Mouse (Mus musculus) cerebellum, adult 2 months (tissue): ENCODE measurements around the gene Gng5. TPM values are rescaled to one million over a fixed set of nuclear protein-coding genes. Genes with fewer than 3 reads are reported as not detected.

Experiments used
- DNase-seq, 2 experiments: peaks; one replicate each; pipeline ENCODE4 v3.0.0; 2021
- H3K27ac ChIP-seq: fragments of 200-500 bp; 2 replicates; pipeline ENCODE4 v1.5.1; 2012; ENCODE audit warnings: low read length, control low read depth, inconsistent platforms; ENCODE audit not compliant: insufficient read depth
- H3K27me3 ChIP-seq: fragments of 200-500 bp; 2 replicates; pipeline ENCODE4 v1.6.1; 2012; ENCODE audit warnings: inconsistent platforms, mild to moderate bottlenecking, low read length, moderate library complexity; ENCODE audit not compliant: control insufficient read depth, insufficient read depth
- H3K4me1 ChIP-seq: fragments of 200-500 bp; 2 replicates; pipeline ENCODE4 v1.6.1; 2011; ENCODE audit warnings: low read length; ENCODE audit not compliant: control insufficient read depth, insufficient read depth
- H3K4me3 ChIP-seq: fragments of 200-500 bp; replicated peaks from 2 replicates; pipeline ENCODE3; 2011; ENCODE audit warnings: mild to moderate bottlenecking, low read depth, low read length, control low read depth; ENCODE audit not compliant: insufficient read depth
- CTCF ChIP-seq: fragments of 200-500 bp; IDR thresholded peaks from 2 replicates; pipeline ENCODE4 v1.5.1; 2011; ENCODE audit warnings: low read depth, mild to moderate bottlenecking, control low read depth, low read length, moderate library complexity, borderline replicate concordance; ENCODE audit not compliant: insufficient read depth
- POLR2A ChIP-seq: fragments of 200-500 bp; IDR thresholded peaks from 2 replicates; pipeline ENCODE4 v1.6.1; 2011; ENCODE audit warnings: low read length, control low read depth, borderline replicate concordance; ENCODE audit not compliant: insufficient read depth
- WGBS: fragments of 180-500 bp; shearing (Covaris S2); methylation state at CpG from one replicate; pipeline ENCODE4 v1.1.7; 2018; 5-methylcytosine and 5-hydroxymethylcytosine counted together
- polyA plus RNA-seq: library from polyadenylated mRNA; depleted of rRNA; stranded (reverse); fragments of >200 nt; gene quantifications from 2 replicates; pipeline ENCODE4 v1.2.3, GENCODE M21; 2012; rRNA removed

The Gng5 gene
- polyA plus RNA-seq = 90.7 and 93.9 TPM in 2 replicates

DNA sequence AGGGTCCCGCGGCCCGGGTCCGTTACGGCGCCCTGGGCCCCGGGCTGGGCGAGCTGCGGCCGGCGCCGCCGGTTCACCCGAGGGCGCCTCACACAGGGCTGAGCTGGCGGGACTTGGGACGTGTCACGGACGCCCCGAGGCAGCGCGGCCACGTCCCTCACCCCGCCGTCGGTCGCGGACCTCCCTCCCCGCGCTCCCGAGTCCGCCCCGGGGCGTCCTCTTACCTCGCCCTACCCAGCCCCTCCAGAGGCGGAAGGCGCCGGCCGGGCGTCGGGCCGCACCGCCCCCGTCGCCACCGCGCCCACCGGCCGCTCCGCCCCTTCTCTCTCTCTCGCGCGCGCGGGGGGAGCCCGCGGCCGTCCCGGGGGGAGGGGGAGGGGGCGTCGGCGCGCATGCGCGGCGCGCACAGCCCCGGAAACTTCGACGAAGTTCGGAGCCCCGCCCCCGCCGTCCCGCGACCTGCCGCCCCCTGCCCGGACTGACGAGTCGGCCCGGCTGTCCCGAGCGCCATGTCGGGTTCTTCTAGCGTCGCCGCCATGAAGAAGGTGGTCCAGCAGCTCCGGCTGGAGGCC, at the start of gene Gng5, which contains the start of gene Spata1:
Gng5 (plus strand) TSS at position 377 of the 572 bp plus-strand sequence.
Spata1 (minus strand) TSS at position 323 of the 572 bp plus-strand sequence.
- TF ChIP-seq CTCF = no peak
- no peak for TF ChIP-seq POLR2A
- peak within 1 kb of the TSS; percentile 51 for H3K4me3 ChIP-seq
- peak; percentile 34 for DNase-seq
- peaks cover 8% of the 10 kb centered on the region; the same call in 1 of the 2 replicates for H3K27me3 ChIP-seq
- 1% methylated on average over 83 of the region's 88 CpGs for WGBS
- no peak within 1 kb of the TSS for H3K27ac ChIP-seq
- H3K4me1 ChIP-seq = no peaks in the 10 kb centered on the region

DNA sequence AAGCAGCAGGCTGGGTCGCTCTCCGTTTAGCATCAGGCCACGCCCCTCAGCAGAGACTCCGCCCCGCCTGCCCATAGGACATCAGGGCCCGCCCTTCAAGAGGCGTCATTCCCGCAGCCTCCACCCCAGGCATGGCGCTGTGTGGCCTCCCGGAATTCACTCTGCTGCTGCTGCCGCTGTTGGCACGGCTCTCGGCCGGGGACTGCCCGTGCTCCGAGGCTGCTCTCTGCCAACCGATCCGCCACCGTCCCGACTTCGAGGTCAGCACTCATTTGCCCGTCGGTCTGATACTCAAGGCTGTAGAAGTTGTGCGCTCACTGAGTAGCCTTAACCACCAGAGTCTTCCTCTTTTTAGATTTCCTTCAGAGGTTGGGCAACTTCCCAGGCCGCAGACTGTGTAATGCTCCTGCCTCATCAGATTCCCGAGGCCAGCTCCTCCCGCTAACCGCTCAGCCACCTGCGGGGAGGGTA, 49.2 kb upstream of the Gng5 start:
- H3K27ac ChIP-seq = no peak overlapping the region
- DNase-seq = peak; percentile 86 to 87
- no peaks in the 10 kb centered on the region for H3K4me1 ChIP-seq
- peak overlapping the region; percentile 61 for H3K4me3 ChIP-seq
- WGBS = under 1% methylated on average over 29 of the region's 29 CpGs
- TF ChIP-seq CTCF (no peak), POLR2A (peak; percentile 68)
- no peaks in the 10 kb centered on the region for H3K27me3 ChIP-seq

DNA sequence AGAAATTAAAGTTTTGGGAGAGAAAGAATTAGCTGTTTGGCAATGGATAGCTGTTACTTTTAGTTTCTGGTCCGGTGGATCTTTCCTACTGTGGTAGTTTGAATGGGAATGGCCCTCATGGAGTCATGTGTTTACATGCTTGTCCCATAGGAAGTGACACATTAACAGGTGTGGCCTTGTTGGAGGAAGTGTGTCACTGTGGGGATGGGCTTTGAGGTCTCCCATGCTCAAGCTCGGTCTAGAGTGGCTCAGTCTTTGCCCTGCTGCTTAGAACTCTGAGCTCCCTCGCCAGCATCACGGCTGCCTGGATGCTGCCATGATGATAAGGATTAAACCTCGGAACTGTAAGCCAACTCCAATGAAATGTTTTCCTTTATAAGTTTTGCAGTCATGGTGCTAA, 48.2 kb upstream of the Gng5 start:
- H3K27ac ChIP-seq = no peak overlapping the region
- H3K27me3 ChIP-seq = no peaks in the 10 kb centered on the region
- H3K4me1 ChIP-seq = no peaks in the 10 kb centered on the region
- no peak overlapping the region for H3K4me3 ChIP-seq
- TF ChIP-seq POLR2A = no peak
- TF ChIP-seq CTCF = no peak
- no peak for DNase-seq
- 92% methylated on average over 5 of the region's 5 CpGs for WGBS

DNA sequence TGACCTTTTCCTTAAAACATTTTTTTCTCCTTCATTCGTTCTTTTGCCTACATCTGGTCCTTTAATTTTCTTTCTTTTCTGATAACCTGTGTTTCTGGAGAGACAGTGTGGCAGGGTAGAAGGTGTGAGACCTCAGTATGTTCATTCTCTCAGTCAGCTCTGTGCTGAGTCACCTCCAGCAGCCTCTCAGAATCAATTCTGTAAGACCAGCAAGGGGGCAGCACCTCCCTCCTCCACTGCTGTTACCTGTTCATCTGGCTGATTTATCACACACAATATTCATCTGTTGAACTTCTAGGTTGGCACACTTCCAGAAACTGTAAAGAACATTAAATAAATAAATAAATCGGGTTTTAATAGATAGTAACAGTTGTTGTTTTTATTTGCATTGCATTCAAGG, 36.7 kb upstream of the Gng5 start:
- Histone ChIP-seq H3K27me3 (no peaks in the 10 kb centered on the region), H3K27ac (no peak overlapping the region), H3K4me1 (no peaks in the 10 kb centered on the region), H3K4me3 (no peak overlapping the region)
- no peak for DNase-seq
- no peak for TF ChIP-seq CTCF
- TF ChIP-seq POLR2A = no peak
- WGBS = 73% methylated on average over 2 of the region's 2 CpGs

DNA sequence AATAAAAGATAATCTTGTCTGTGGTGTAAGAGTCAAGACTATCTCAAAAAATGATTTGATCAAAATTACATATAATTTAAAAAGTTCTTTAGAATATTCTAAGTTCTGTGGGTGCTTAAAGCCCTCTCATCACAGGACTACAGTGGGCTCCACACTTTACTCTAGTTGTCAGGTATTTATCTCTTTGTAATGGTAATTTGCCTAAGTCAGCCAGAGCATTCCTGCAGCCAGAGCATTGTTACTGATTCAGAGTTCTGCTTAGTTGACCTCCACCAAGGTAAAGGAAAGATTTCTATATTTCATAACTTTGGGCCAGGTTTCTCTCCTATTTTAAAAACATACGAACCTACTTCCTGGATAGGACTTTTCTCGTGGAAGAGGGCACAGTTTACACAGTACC, 30.4 kb upstream of the Gng5 start:
- H3K4me3 ChIP-seq = no peak overlapping the region
- no peaks in the 10 kb centered on the region for H3K4me1 ChIP-seq
- DNase-seq = no peak
- H3K27me3 ChIP-seq = no peaks in the 10 kb centered on the region
- TF ChIP-seq CTCF (no peak), POLR2A (no peak)
- WGBS = 80% methylated on average over 2 of the region's 2 CpGs
- H3K27ac ChIP-seq = no peak overlapping the region

DNA sequence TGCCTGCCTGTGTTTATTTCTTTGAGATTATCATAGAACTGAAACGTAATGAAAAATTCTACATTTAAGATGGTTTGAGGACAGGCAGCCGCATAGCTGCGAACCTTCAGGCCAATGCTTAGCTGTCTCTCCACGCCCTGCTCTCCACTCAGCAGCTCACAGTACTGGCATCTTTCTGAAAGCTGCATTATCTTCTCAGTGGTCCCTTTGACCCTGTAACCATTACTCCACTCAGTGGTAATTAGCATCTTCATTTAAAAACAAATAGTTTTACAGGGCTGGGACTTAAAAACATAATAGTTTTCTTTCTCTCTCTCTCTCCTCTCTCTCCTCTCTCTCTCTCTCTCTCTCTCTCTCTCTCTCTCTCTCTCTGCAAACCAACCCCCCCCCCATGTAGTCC, 26.9 kb upstream of the Gng5 start:
- H3K27me3 ChIP-seq = no peaks in the 10 kb centered on the region
- WGBS = 81% methylated on average over 4 of the region's 4 CpGs
- DNase-seq = no peak
- no peaks in the 10 kb centered on the region for H3K4me1 ChIP-seq
- no peak overlapping the region for H3K27ac ChIP-seq
- TF ChIP-seq CTCF = no peak
- no peak for TF ChIP-seq POLR2A
- H3K4me3 ChIP-seq = no peak overlapping the region

DNA sequence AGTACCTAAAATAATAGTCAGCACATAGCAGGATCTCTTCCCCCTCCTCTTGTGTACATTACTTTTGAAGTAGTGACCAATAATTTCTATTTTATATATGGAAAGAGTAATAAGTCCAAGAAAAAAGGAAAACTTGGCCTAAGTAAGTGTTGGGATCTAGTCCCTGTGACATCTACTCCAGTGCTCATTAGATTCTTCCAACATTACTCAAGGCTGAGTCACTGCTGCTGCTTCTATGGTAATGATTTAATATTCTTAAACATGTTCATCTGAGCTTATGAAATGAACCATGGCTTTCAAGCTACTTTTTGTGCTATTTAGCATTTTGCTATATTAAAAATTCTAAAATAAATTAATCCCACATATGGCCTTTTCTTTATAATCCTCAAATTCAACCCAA, 25.9 kb upstream of the Gng5 start:
- TF ChIP-seq POLR2A (no peak), CTCF (no peak)
- Histone ChIP-seq H3K27ac (no peak overlapping the region), H3K4me3 (no peak overlapping the region), H3K4me1 (no peaks in the 10 kb centered on the region), H3K27me3 (no peaks in the 10 kb centered on the region)
- no peak for DNase-seq

DNA sequence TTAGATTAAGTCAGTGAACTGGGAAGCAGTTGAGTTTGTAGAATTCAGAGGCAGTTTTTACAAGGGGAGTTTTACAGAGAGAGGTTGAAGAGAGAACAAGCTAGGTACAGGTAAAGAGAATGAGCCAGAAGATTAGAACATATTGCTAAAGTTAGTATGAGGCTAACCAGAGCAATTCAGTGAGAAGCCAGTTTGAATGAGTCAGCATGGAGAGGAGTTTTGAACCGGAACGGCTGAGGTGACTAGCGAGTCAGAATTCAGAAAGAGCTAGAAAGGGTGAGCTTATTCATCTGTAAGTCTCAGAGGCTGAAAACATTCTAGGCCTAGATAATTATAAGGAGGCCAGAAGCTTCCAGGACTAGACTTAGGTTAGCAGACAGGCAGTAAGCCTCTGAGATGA, 25.2 kb upstream of the Gng5 start:
- no peak for DNase-seq
- Histone ChIP-seq H3K27me3 (no peaks in the 10 kb centered on the region), H3K27ac (no peak overlapping the region), H3K4me3 (no peak overlapping the region), H3K4me1 (no peaks in the 10 kb centered on the region)
- TF ChIP-seq CTCF = no peak
- TF ChIP-seq POLR2A = no peak
- WGBS = 87% methylated on average over 3 of the region's 3 CpGs
